Mouse (Mus musculus): ENCODE results near the gene Krt4. TPM values are rescaled to one million over a fixed set of nuclear protein-coding genes. Genes with fewer than 3 reads are reported as not detected.

Krt4 gene
- polyA plus RNA-seq, 1 experiment = not detected

GRCm38 (mm10) chr15:101952733-101953474 lies 28.4 kb upstream of the Krt4 start:
- H3K36me3 ChIP-seq (ENCODE audit: control insufficient read depth, insufficient read depth, low read length, poor library complexity, severe bottlenecking) = no peaks in the 10 kb centered on the region
- no peaks in the 10 kb centered on the region for H3K9me3 ChIP-seq (replicated peaks; ENCODE audit: control insufficient read depth, insufficient read depth, low read length, poor library complexity, severe bottlenecking)
- H3K9ac ChIP-seq (ENCODE audit: low read depth, poor library complexity, severe bottlenecking) = no peak overlapping the region
- H3K27me3 ChIP-seq (ENCODE audit: control insufficient read depth, insufficient read depth, low read length, poor library complexity, severe bottlenecking) = no peaks in the 10 kb centered on the region
- no peak for TF ChIP-seq CTCF (IDR thresholded peaks at IDR 0.05; ENCODE audit: low read depth, low read length)
- no peak for TF ChIP-seq POLR2A (IDR thresholded peaks at IDR 0.05; ENCODE audit: insufficient read depth, low read length)
- TF ChIP-seq EP300 (IDR thresholded peaks at IDR 0.05; ENCODE audit: insufficient read depth, low read depth, low read length) = no peak
- no peak overlapping the region for H3K27ac ChIP-seq (ENCODE audit: insufficient read depth, low read length)
- H3K4me1 ChIP-seq (ENCODE audit: control insufficient read depth, insufficient read depth, low read length) = no peaks in the 10 kb centered on the region
- no peak overlapping the region for H3K4me3 ChIP-seq (ENCODE audit: low read depth, low read length)

GRCm38 (mm10) chr15:101945430-101945829 lies 20.9 kb upstream of the Krt4 start:
- no peaks in the 10 kb centered on the region for H3K27me3 ChIP-seq (ENCODE audit: control insufficient read depth, insufficient read depth, low read length, poor library complexity, severe bottlenecking)
- no peaks in the 10 kb centered on the region for H3K9me3 ChIP-seq (replicated peaks; ENCODE audit: control insufficient read depth, insufficient read depth, low read length, poor library complexity, severe bottlenecking)
- H3K36me3 ChIP-seq (ENCODE audit: control insufficient read depth, insufficient read depth, low read length, poor library complexity, severe bottlenecking) = no peaks in the 10 kb centered on the region
- TF ChIP-seq CTCF (IDR thresholded peaks at IDR 0.05; ENCODE audit: low read depth, low read length) (no peak), POLR2A (IDR thresholded peaks at IDR 0.05; ENCODE audit: insufficient read depth, low read length) (no peak), EP300 (IDR thresholded peaks at IDR 0.05; ENCODE audit: insufficient read depth, low read depth, low read length) (no peak)
- H3K27ac ChIP-seq (ENCODE audit: insufficient read depth, low read length) = no peak overlapping the region
- no peak overlapping the region for H3K9ac ChIP-seq (ENCODE audit: low read depth, poor library complexity, severe bottlenecking)
- no peaks in the 10 kb centered on the region for H3K4me1 ChIP-seq (ENCODE audit: control insufficient read depth, insufficient read depth, low read length)
- no peak overlapping the region for H3K4me3 ChIP-seq (ENCODE audit: low read depth, low read length)

- Histone ChIP-seq H3K27ac (ENCODE audit: insufficient read depth, low read length) (no peak overlapping the region), H3K4me3 (ENCODE audit: low read depth, low read length) (no peak overlapping the region), H3K36me3 (ENCODE audit: control insufficient read depth, insufficient read depth, low read length, poor library complexity, severe bottlenecking) (no peaks in the 10 kb centered on the region), H3K27me3 (ENCODE audit: control insufficient read depth, insufficient read depth, low read length, poor library complexity, severe bottlenecking) (no peaks in the 10 kb centered on the region), H3K4me1 (ENCODE audit: control insufficient read depth, insufficient read depth, low read length) (no peaks in the 10 kb centered on the region), H3K9ac (ENCODE audit: low read depth, poor library complexity, severe bottlenecking) (no peak overlapping the region), H3K9me3 (replicated peaks; ENCODE audit: control insufficient read depth, insufficient read depth, low read length, poor library complexity, severe bottlenecking) (no peaks in the 10 kb centered on the region)
- TF ChIP-seq POLR2A (IDR thresholded peaks at IDR 0.05; ENCODE audit: insufficient read depth, low read length) = no peak
- no peak for TF ChIP-seq CTCF (IDR thresholded peaks at IDR 0.05; ENCODE audit: low read depth, low read length)
- TF ChIP-seq EP300 (IDR thresholded peaks at IDR 0.05; ENCODE audit: insufficient read depth, low read depth, low read length) = no peak
These were observed 17.4 kb upstream of the Krt4 start for GRCm38 (mm10) chr15:101941948-101942347.

- no peaks in the 10 kb centered on the region for H3K27me3 ChIP-seq (ENCODE audit: control insufficient read depth, insufficient read depth, low read length, poor library complexity, severe bottlenecking)
- H3K4me3 ChIP-seq (ENCODE audit: low read depth, low read length) = no peak within 1 kb of the TSS
- H3K9me3 ChIP-seq (replicated peaks; ENCODE audit: control insufficient read depth, insufficient read depth, low read length, poor library complexity, severe bottlenecking) = no peaks in the 10 kb centered on the region
- no peaks in the 10 kb centered on the region for H3K4me1 ChIP-seq (ENCODE audit: control insufficient read depth, insufficient read depth, low read length)
- no peak within 1 kb of the TSS for H3K9ac ChIP-seq (ENCODE audit: low read depth, poor library complexity, severe bottlenecking)
- no peak within 1 kb of the TSS for H3K27ac ChIP-seq (ENCODE audit: insufficient read depth, low read length)
- H3K36me3 ChIP-seq (ENCODE audit: control insufficient read depth, insufficient read depth, low read length, poor library complexity, severe bottlenecking) = no peaks in the 10 kb centered on the region
- no peak for TF ChIP-seq POLR2A (IDR thresholded peaks at IDR 0.05; ENCODE audit: insufficient read depth, low read length)
- no peak for TF ChIP-seq EP300 (IDR thresholded peaks at IDR 0.05; ENCODE audit: insufficient read depth, low read depth, low read length)
- no peak for TF ChIP-seq CTCF (IDR thresholded peaks at IDR 0.05; ENCODE audit: low read depth, low read length)
These were observed 15.8 kb upstream of the Krt4 start, which contains the start of gene Krt79 for GRCm38 (mm10) chr15:101940274-101940829. Gene Krt79 (minus strand): TSS chr15:101940324.

GRCm38 (mm10) chr15:101938600-101939308 lies 14.2 kb upstream of the Krt4 start:
- Histone ChIP-seq H3K4me3 (ENCODE audit: low read depth, low read length) (no peak overlapping the region), H3K4me1 (ENCODE audit: control insufficient read depth, insufficient read depth, low read length) (no peaks in the 10 kb centered on the region), H3K36me3 (ENCODE audit: control insufficient read depth, insufficient read depth, low read length, poor library complexity, severe bottlenecking) (no peaks in the 10 kb centered on the region), H3K9ac (ENCODE audit: low read depth, poor library complexity, severe bottlenecking) (no peak overlapping the region), H3K27ac (ENCODE audit: insufficient read depth, low read length) (no peak overlapping the region), H3K27me3 (ENCODE audit: control insufficient read depth, insufficient read depth, low read length, poor library complexity, severe bottlenecking) (no peaks in the 10 kb centered on the region), H3K9me3 (replicated peaks; ENCODE audit: control insufficient read depth, insufficient read depth, low read length, poor library complexity, severe bottlenecking) (no peaks in the 10 kb centered on the region)
- TF ChIP-seq EP300 (IDR thresholded peaks at IDR 0.05; ENCODE audit: insufficient read depth, low read depth, low read length) = no peak
- TF ChIP-seq CTCF (IDR thresholded peaks at IDR 0.05; ENCODE audit: low read depth, low read length) = no peak
- no peak for TF ChIP-seq POLR2A (IDR thresholded peaks at IDR 0.05; ENCODE audit: insufficient read depth, low read length)

Measured in ES-Bruce4 (cell line).